Mouse (Mus musculus) intestine, embryonic 16.5 days (tissue): ENCODE data around the gene Nfia. TPM values are rescaled to one million over a fixed set of nuclear protein-coding genes. Genes with fewer than 3 reads are reported as not detected.
A peak's percentile ranks its signal among the peaks of the same experiment; 100 is the strongest.

ENCODE experiments used
- ATAC-seq: fragments of 200-750 bp; cut with Nextera tagmentation; 2 replicates; pipeline ENCODE4 v1.8.0; 2017; ENCODE audit warnings: moderate TSS enrichment, moderate library complexity
- H3K27ac ChIP-seq: fragments of 300-500 bp; sonication (generic); 2 replicates; pipeline ENCODE4 v1.5.1; 2014; ENCODE audit warnings: mild to moderate bottlenecking, low read length
- H3K27me3 ChIP-seq: fragments of 300-500 bp; sonication (generic); replicated peaks from 2 replicates; pipeline ENCODE4 v1.6.1; 2014; ENCODE audit warnings: low read length, control low read depth, mixed read lengths; ENCODE audit not compliant: control insufficient read depth, insufficient read depth
- H3K36me3 ChIP-seq: fragments of 300-500 bp; sonication (generic); 2 replicates; pipeline ENCODE4 v1.6.1; 2014; ENCODE audit warnings: low read length, control low read depth; ENCODE audit not compliant: control insufficient read depth, insufficient read depth
- H3K4me1 ChIP-seq: fragments of 300-500 bp; sonication (generic); 2 replicates; pipeline ENCODE4 v1.6.1; 2014; ENCODE audit warnings: low read length, control low read depth, mixed read lengths; ENCODE audit not compliant: control insufficient read depth, insufficient read depth
- H3K4me2 ChIP-seq: fragments of 300-500 bp; sonication (generic); 2 replicates; pipeline ENCODE4 v1.6.1; 2014; ENCODE audit warnings: low read depth, low read length, control low read depth
- H3K4me3 ChIP-seq: fragments of 300-500 bp; sonication (generic); 2 replicates; pipeline ENCODE4 v1.5.1; 2014; ENCODE audit warnings: mild to moderate bottlenecking, low read length
- H3K9ac ChIP-seq: fragments of 300-500 bp; sonication (generic); 2 replicates; pipeline ENCODE4 v1.6.1; 2014; ENCODE audit warnings: low read depth, low read length
- H3K9me3 ChIP-seq: fragments of 300-500 bp; sonication (generic); 2 replicates; pipeline ENCODE4 v1.6.1; 2016; ENCODE audit warnings: low read length, control low read depth; ENCODE audit not compliant: control insufficient read depth
- WGBS: fragments of 180-500 bp; shearing (Covaris S2); extraction: QIAGEN DNeasy Blood & Tissue Kit; methylation state at CpG from one replicate; pipeline ENCODE4 v1.1.7; 2014; 5-methylcytosine and 5-hydroxymethylcytosine counted together
- polyA plus RNA-seq: library from polyadenylated mRNA; unstranded; fragments of >200 nt; fragmentation: Nextera tagmentation; extraction: Ambion mirVana; gene quantifications from 2 replicates; pipeline ENCODE4 v1.2.1, GENCODE M21; 2015

Gene Nfia
- polyA plus RNA-seq, 1 experiment from 2014 or later, result 24.0 TPM

GRCm38 (mm10) chr4:97893915-97894884 lies 121.7 kb downstream of the Nfia start:
- Histone ChIP-seq H3K9me3 (no peaks in the 10 kb centered on the region), H3K4me2 (no peak overlapping the region), H3K4me1 (peaks cover 2% of the 10 kb centered on the region; the same call in 1 of the 2 replicates), H3K4me3 (no peak overlapping the region), H3K36me3 (no peaks in the 10 kb centered on the region), H3K9ac (no peak overlapping the region), H3K27me3 (no peaks in the 10 kb centered on the region), H3K27ac (peak overlapping the region; percentile 28; the same call in 1 of the 2 replicates)
- 81% methylated on average over 10 of the region's 10 CpGs for WGBS
- ATAC-seq, result no peak

- H3K9me3 ChIP-seq, result no peaks in the 10 kb centered on the region
- no peaks in the 10 kb centered on the region for H3K36me3 ChIP-seq
- no peak overlapping the region for H3K9ac ChIP-seq
- no peak overlapping the region for H3K4me2 ChIP-seq
- peaks cover 2% of the 10 kb centered on the region; the same call in 1 of the 2 replicates for H3K4me1 ChIP-seq
- 90% methylated on average over 5 of the region's 5 CpGs for WGBS
- H3K27me3 ChIP-seq, result no peaks in the 10 kb centered on the region
- H3K27ac ChIP-seq, result no peak overlapping the region
- ATAC-seq, result no peak
- no peak overlapping the region for H3K4me3 ChIP-seq
Measured at GRCm38 (mm10) chr4:97895940-97896339, 123.4 kb downstream of the Nfia start.

- 79% methylated on average over 12 of the region's 12 CpGs for WGBS
- no peak overlapping the region for H3K9ac ChIP-seq
- no peaks in the 10 kb centered on the region for H3K9me3 ChIP-seq
- no peak overlapping the region for H3K4me3 ChIP-seq
- H3K36me3 ChIP-seq, result no peaks in the 10 kb centered on the region
- H3K27ac ChIP-seq, result no peak overlapping the region
- no peaks in the 10 kb centered on the region for H3K27me3 ChIP-seq
- no peak overlapping the region for H3K4me2 ChIP-seq
- no peak for ATAC-seq
- H3K4me1 ChIP-seq, result no peaks in the 10 kb centered on the region
Measured at GRCm38 (mm10) chr4:97900256-97900944, 127.9 kb downstream of the Nfia start.

- Histone ChIP-seq H3K4me2 (no peak overlapping the region), H3K9me3 (no peaks in the 10 kb centered on the region), H3K9ac (no peak overlapping the region), H3K27ac (no peak overlapping the region), H3K36me3 (no peaks in the 10 kb centered on the region), H3K27me3 (no peaks in the 10 kb centered on the region), H3K4me3 (no peak overlapping the region), H3K4me1 (no peaks in the 10 kb centered on the region)
- ATAC-seq, result no peak
- WGBS, result 69% methylated on average over 4 of the region's 4 CpGs
Measured at GRCm38 (mm10) chr4:97905826-97906225, 133.3 kb downstream of the Nfia start.

GRCm38 (mm10) chr4:97908576-97909147 lies 136.1 kb downstream of the Nfia start:
- Histone ChIP-seq H3K27ac (no peak overlapping the region), H3K9me3 (no peaks in the 10 kb centered on the region), H3K4me2 (no peak overlapping the region), H3K9ac (no peak overlapping the region), H3K36me3 (no peaks in the 10 kb centered on the region), H3K4me1 (no peaks in the 10 kb centered on the region), H3K4me3 (no peak overlapping the region), H3K27me3 (no peaks in the 10 kb centered on the region)
- ATAC-seq, result no peak
- WGBS, result 79% methylated on average over 4 of the region's 4 CpGs

GRCm38 (mm10) chr4:97910115-97910776 lies 137.7 kb downstream of the Nfia start:
- 85% methylated on average over 9 of the region's 9 CpGs for WGBS
- H3K9me3 ChIP-seq, result no peaks in the 10 kb centered on the region
- H3K4me2 ChIP-seq, result no peak overlapping the region
- no peak overlapping the region for H3K27ac ChIP-seq
- H3K9ac ChIP-seq, result no peak overlapping the region
- no peak for ATAC-seq
- no peak overlapping the region for H3K4me3 ChIP-seq
- H3K4me1 ChIP-seq, result no peaks in the 10 kb centered on the region
- no peaks in the 10 kb centered on the region for H3K27me3 ChIP-seq
- H3K36me3 ChIP-seq, result no peaks in the 10 kb centered on the region

GRCm38 (mm10) chr4:97910777-97911580 lies 138.4 kb downstream of the Nfia start:
- no peak for ATAC-seq

GRCm38 (mm10) chr4:97911755-97912154 lies 139.2 kb downstream of the Nfia start:
- H3K9me3 ChIP-seq, result no peaks in the 10 kb centered on the region
- 85% methylated on average over 7 of the region's 7 CpGs for WGBS
- no peaks in the 10 kb centered on the region for H3K4me1 ChIP-seq
- H3K9ac ChIP-seq, result no peak overlapping the region
- no peaks in the 10 kb centered on the region for H3K36me3 ChIP-seq
- no peak overlapping the region for H3K4me2 ChIP-seq
- H3K27me3 ChIP-seq, result no peaks in the 10 kb centered on the region
- H3K4me3 ChIP-seq, result no peak overlapping the region
- ATAC-seq, result no peak
- H3K27ac ChIP-seq, result no peak overlapping the region

More at GRCm38 (mm10) chr4:97910777-97911580, 138.4 kb downstream of the Nfia start:
- Histone ChIP-seq H3K27me3 (no peaks in the 10 kb centered on the region), H3K9ac (no peak overlapping the region), H3K9me3 (no peaks in the 10 kb centered on the region), H3K4me1 (no peaks in the 10 kb centered on the region), H3K4me3 (no peak overlapping the region), H3K4me2 (no peak overlapping the region), H3K36me3 (no peaks in the 10 kb centered on the region), H3K27ac (no peak overlapping the region)
- 85% methylated on average over 27 of the region's 27 CpGs for WGBS
